Mouse (Mus musculus): ENCODE measurements around the gene Tmcc2. TPM values are rescaled to one million over a fixed set of nuclear protein-coding genes. Genes with fewer than 3 reads are reported as not detected.
A peak's percentile ranks its signal among the peaks of the same experiment; 100 is the strongest.

The Tmcc2 gene
- polyA plus RNA-seq, 1 experiment from 2014 or later = 6.1 TPM

- no peak overlapping the region for H3K9ac ChIP-seq (ENCODE audit: low read length)
- DNase-seq (ENCODE audit: low spot score) (no peak), ATAC-seq (ENCODE audit: insufficient number of reproducible peaks, low FRiP score, low TSS enrichment, low read depth) (no peak)
- H3K36me3 ChIP-seq (ENCODE audit: control insufficient read depth, insufficient read depth, low read length) = no peaks in the 10 kb centered on the region
- H3K4me1 ChIP-seq (ENCODE audit: control insufficient read depth, insufficient read depth, low read length) = no peaks in the 10 kb centered on the region
- no peak overlapping the region for H3K4me3 ChIP-seq (ENCODE audit: low read depth, low read length)
- 89% methylated on average over 1 of the region's 1 CpGs for WGBS
- H3K27me3 ChIP-seq (ENCODE audit: control insufficient read depth, insufficient read depth, low read length) = no peaks in the 10 kb centered on the region
- H3K9me3 ChIP-seq (ENCODE audit: control insufficient read depth, low read length) = no peaks in the 10 kb centered on the region
- no peak overlapping the region for H3K27ac ChIP-seq (replicated peaks; ENCODE audit: low read depth, low read length)
- no peak overlapping the region for H3K4me2 ChIP-seq (ENCODE audit: low read depth, severe bottlenecking)
Measured at GRCm38 (mm10) chr1:132401843-132402242, 10.8 kb upstream of the Tmcc2 start.

- no peak overlapping the region for H3K4me3 ChIP-seq (ENCODE audit: low read depth, low read length)
- no peak overlapping the region for H3K9ac ChIP-seq (ENCODE audit: low read length)
- 61% methylated on average over 1 of the region's 1 CpGs for WGBS
- no peak for ATAC-seq (ENCODE audit: insufficient number of reproducible peaks, low FRiP score, low TSS enrichment, low read depth)
- H3K27ac ChIP-seq (replicated peaks; ENCODE audit: low read depth, low read length) = no peak overlapping the region
- H3K4me1 ChIP-seq (ENCODE audit: control insufficient read depth, insufficient read depth, low read length) = no peaks in the 10 kb centered on the region
- H3K27me3 ChIP-seq (ENCODE audit: control insufficient read depth, insufficient read depth, low read length) = no peaks in the 10 kb centered on the region
- no peak for DNase-seq (ENCODE audit: low spot score)
- no peak overlapping the region for H3K4me2 ChIP-seq (ENCODE audit: low read depth, severe bottlenecking)
- no peaks in the 10 kb centered on the region for H3K36me3 ChIP-seq (ENCODE audit: control insufficient read depth, insufficient read depth, low read length)
- no peaks in the 10 kb centered on the region for H3K9me3 ChIP-seq (ENCODE audit: control insufficient read depth, low read length)
Measured at GRCm38 (mm10) chr1:132400538-132400937, 9.5 kb upstream of the Tmcc2 start.

- DNase-seq (ENCODE audit: low spot score) = no peak
- 72% methylated on average over 2 of the region's 2 CpGs for WGBS
- Histone ChIP-seq H3K4me3 (ENCODE audit: low read depth, low read length) (no peak overlapping the region), H3K36me3 (ENCODE audit: control insufficient read depth, insufficient read depth, low read length) (no peaks in the 10 kb centered on the region), H3K27ac (replicated peaks; ENCODE audit: low read depth, low read length) (no peak overlapping the region), H3K4me2 (ENCODE audit: low read depth, severe bottlenecking) (no peak overlapping the region), H3K9ac (ENCODE audit: low read length) (no peak overlapping the region), H3K4me1 (ENCODE audit: control insufficient read depth, insufficient read depth, low read length) (no peaks in the 10 kb centered on the region), H3K27me3 (ENCODE audit: control insufficient read depth, insufficient read depth, low read length) (no peaks in the 10 kb centered on the region), H3K9me3 (ENCODE audit: control insufficient read depth, low read length) (no peaks in the 10 kb centered on the region)
- ATAC-seq (ENCODE audit: insufficient number of reproducible peaks, low FRiP score, low TSS enrichment, low read depth) = no peak
Measured at GRCm38 (mm10) chr1:132396705-132397104, 5.6 kb upstream of the Tmcc2 start.

GRCm38 (mm10) chr1:132392872-132393271 is 1.8 kb upstream of the Tmcc2 start:
- no peaks in the 10 kb centered on the region for H3K27me3 ChIP-seq (ENCODE audit: control insufficient read depth, insufficient read depth, low read length)
- no peak overlapping the region for H3K4me2 ChIP-seq (ENCODE audit: low read depth, severe bottlenecking)
- ATAC-seq (ENCODE audit: insufficient number of reproducible peaks, low FRiP score, low TSS enrichment, low read depth) = no peak
- DNase-seq (ENCODE audit: low spot score) = no peak
- no peaks in the 10 kb centered on the region for H3K36me3 ChIP-seq (ENCODE audit: control insufficient read depth, insufficient read depth, low read length)
- no peak overlapping the region for H3K9ac ChIP-seq (ENCODE audit: low read length)
- no peaks in the 10 kb centered on the region for H3K9me3 ChIP-seq (ENCODE audit: control insufficient read depth, low read length)
- peaks cover 14% of the 10 kb centered on the region for H3K4me1 ChIP-seq (ENCODE audit: control insufficient read depth, insufficient read depth, low read length)
- WGBS = 83% methylated on average over 5 of the region's 5 CpGs
- no peak overlapping the region for H3K4me3 ChIP-seq (ENCODE audit: low read depth, low read length)
- no peak overlapping the region for H3K27ac ChIP-seq (replicated peaks; ENCODE audit: low read depth, low read length)

- Histone ChIP-seq H3K27ac (replicated peaks; ENCODE audit: low read depth, low read length) (peak overlapping the region; percentile 3), H3K4me1 (ENCODE audit: control insufficient read depth, insufficient read depth, low read length) (peaks cover 16% of the 10 kb centered on the region), H3K4me3 (ENCODE audit: low read depth, low read length) (peak overlapping the region; percentile 50), H3K36me3 (ENCODE audit: control insufficient read depth, insufficient read depth, low read length) (no peaks in the 10 kb centered on the region), H3K27me3 (ENCODE audit: control insufficient read depth, insufficient read depth, low read length) (no peaks in the 10 kb centered on the region), H3K4me2 (ENCODE audit: low read depth, severe bottlenecking) (peak overlapping the region; percentile 87), H3K9me3 (ENCODE audit: control insufficient read depth, low read length) (no peaks in the 10 kb centered on the region), H3K9ac (ENCODE audit: low read length) (peak overlapping the region; percentile 76)
- DNase-seq (ENCODE audit: low spot score) = peak; percentile 85
- ATAC-seq (ENCODE audit: insufficient number of reproducible peaks, low FRiP score, low TSS enrichment, low read depth) = peak; percentile 94
- WGBS = under 1% methylated on average over 32 of the region's 54 CpGs
Measured at GRCm38 (mm10) chr1:132391580-132392022, 520 bp upstream of the Tmcc2 start.

GRCm38 (mm10) chr1:132389886-132390585 is 1.0 kb downstream of the Tmcc2 start:
- no peaks in the 10 kb centered on the region for H3K9me3 ChIP-seq (ENCODE audit: control insufficient read depth, low read length)
- no peak overlapping the region; the same call in 1 of the 2 replicates for H3K9ac ChIP-seq (ENCODE audit: low read length)
- H3K4me1 ChIP-seq (ENCODE audit: control insufficient read depth, insufficient read depth, low read length) = peaks cover 21% of the 10 kb centered on the region
- ATAC-seq (ENCODE audit: insufficient number of reproducible peaks, low FRiP score, low TSS enrichment, low read depth) = no peak
- no peaks in the 10 kb centered on the region for H3K36me3 ChIP-seq (ENCODE audit: control insufficient read depth, insufficient read depth, low read length)
- no peaks in the 10 kb centered on the region for H3K27me3 ChIP-seq (ENCODE audit: control insufficient read depth, insufficient read depth, low read length)
- H3K4me3 ChIP-seq (ENCODE audit: low read depth, low read length) = peak overlapping the region; percentile 50
- 17% methylated on average over 15 of the region's 15 CpGs for WGBS
- peak; percentile 55 for DNase-seq (ENCODE audit: low spot score)
- peak overlapping the region; percentile 87 for H3K4me2 ChIP-seq (ENCODE audit: low read depth, severe bottlenecking)
- no peak overlapping the region for H3K27ac ChIP-seq (replicated peaks; ENCODE audit: low read depth, low read length)

- no peak overlapping the region for H3K27ac ChIP-seq (replicated peaks; ENCODE audit: low read depth, low read length)
- ATAC-seq (ENCODE audit: insufficient number of reproducible peaks, low FRiP score, low TSS enrichment, low read depth) (no peak), DNase-seq (ENCODE audit: low spot score) (no peak)
- no peaks in the 10 kb centered on the region for H3K27me3 ChIP-seq (ENCODE audit: control insufficient read depth, insufficient read depth, low read length)
- WGBS = 54% methylated on average over 8 of the region's 8 CpGs
- no peaks in the 10 kb centered on the region for H3K9me3 ChIP-seq (ENCODE audit: control insufficient read depth, low read length)
- no peak overlapping the region; the same call in 1 of the 2 replicates for H3K4me2 ChIP-seq (ENCODE audit: low read depth, severe bottlenecking)
- no peak overlapping the region; the same call in 1 of the 2 replicates for H3K4me3 ChIP-seq (ENCODE audit: low read depth, low read length)
- H3K9ac ChIP-seq (ENCODE audit: low read length) = no peak overlapping the region
- no peaks in the 10 kb centered on the region for H3K36me3 ChIP-seq (ENCODE audit: control insufficient read depth, insufficient read depth, low read length)
- peaks cover 27% of the 10 kb centered on the region for H3K4me1 ChIP-seq (ENCODE audit: control insufficient read depth, insufficient read depth, low read length)
Measured at GRCm38 (mm10) chr1:132388813-132389803, 2.0 kb downstream of the Tmcc2 start.

GRCm38 (mm10) chr1:132387943-132388342 is 3.1 kb downstream of the Tmcc2 start:
- Histone ChIP-seq H3K36me3 (ENCODE audit: control insufficient read depth, insufficient read depth, low read length) (no peaks in the 10 kb centered on the region), H3K4me1 (ENCODE audit: control insufficient read depth, insufficient read depth, low read length) (peaks cover 27% of the 10 kb centered on the region), H3K9me3 (ENCODE audit: control insufficient read depth, low read length) (no peaks in the 10 kb centered on the region), H3K27ac (replicated peaks; ENCODE audit: low read depth, low read length) (no peak overlapping the region), H3K4me3 (ENCODE audit: low read depth, low read length) (no peak overlapping the region), H3K9ac (ENCODE audit: low read length) (no peak overlapping the region), H3K27me3 (ENCODE audit: control insufficient read depth, insufficient read depth, low read length) (no peaks in the 10 kb centered on the region), H3K4me2 (ENCODE audit: low read depth, severe bottlenecking) (no peak overlapping the region)
- DNase-seq (ENCODE audit: low spot score) (no peak), ATAC-seq (ENCODE audit: insufficient number of reproducible peaks, low FRiP score, low TSS enrichment, low read depth) (no peak)
- WGBS = 47% methylated on average over 4 of the region's 4 CpGs
